Mouse (Mus musculus): ENCODE data around the gene Bcl10.
"Not testable (repeated sequence)": the region's sequence is repeated elsewhere in the genome, so short reads cannot be mapped to it uniquely, and the experiment has no call there.

GRCm38 (mm10) chr3:145913942-145914341 is 8.7 kb upstream of the Bcl10 start:
- not testable (repeated sequence) for TF ChIP-seq CTCF, EP300 (IDR thresholded peaks at IDR 0.05; ENCODE audit: low read depth)

All from heart, postnatal 0 days (tissue).